Mouse (Mus musculus): ENCODE results near the gene Ints14. TPM values are rescaled to one million over a fixed set of nuclear protein-coding genes. Genes with fewer than 3 reads are reported as not detected.
A peak's percentile ranks its signal among the peaks of the same experiment; 100 is the strongest.

Gene Ints14
- total RNA-seq (2017), result 17.2 to 23.3 TPM (median 19.5 TPM) in 3 replicates

GRCm38 (mm10) chr9:64960117-64960977 is at the start of gene Ints14:
Gene Ints14 (plus strand): TSS chr9:64960905.
- ATAC-seq (replicated peaks; ENCODE audit: insufficient number of reproducible peaks, low FRiP score, low TSS enrichment, poor library complexity, severe bottlenecking), result peak; percentile 95

- ATAC-seq (replicated peaks; ENCODE audit: insufficient number of reproducible peaks, low FRiP score, low TSS enrichment, poor library complexity, severe bottlenecking), result no peak
These were observed 47.3 kb upstream of the Ints14 start for GRCm38 (mm10) chr9:64913406-64913805.

- ATAC-seq (replicated peaks; ENCODE audit: insufficient number of reproducible peaks, low FRiP score, low TSS enrichment, poor library complexity, severe bottlenecking), result no peak
These were observed 46.7 kb upstream of the Ints14 start for GRCm38 (mm10) chr9:64913973-64914372.

GRCm38 (mm10) chr9:64914629-64915028 is 46.1 kb upstream of the Ints14 start:
- 0 out of 2 replicates have a peak, but pooled peaks have one; percentile 43 for ATAC-seq (replicated peaks; ENCODE audit: insufficient number of reproducible peaks, low FRiP score, low TSS enrichment, poor library complexity, severe bottlenecking)

GRCm38 (mm10) chr9:64918560-64918959 is 42.1 kb upstream of the Ints14 start:
- ATAC-seq (replicated peaks; ENCODE audit: insufficient number of reproducible peaks, low FRiP score, low TSS enrichment, poor library complexity, severe bottlenecking), result no peak

GRCm38 (mm10) chr9:64925771-64926170 is 34.9 kb upstream of the Ints14 start:
- ATAC-seq (replicated peaks; ENCODE audit: insufficient number of reproducible peaks, low FRiP score, low TSS enrichment, poor library complexity, severe bottlenecking), result peak; percentile 85

- ATAC-seq (replicated peaks; ENCODE audit: insufficient number of reproducible peaks, low FRiP score, low TSS enrichment, poor library complexity, severe bottlenecking), result no peak
These were observed 34.3 kb upstream of the Ints14 start for GRCm38 (mm10) chr9:64926201-64926991.

- no peak for ATAC-seq (replicated peaks; ENCODE audit: insufficient number of reproducible peaks, low FRiP score, low TSS enrichment, poor library complexity, severe bottlenecking)
These were observed 30.4 kb upstream of the Ints14 start for GRCm38 (mm10) chr9:64930256-64930655.

GRCm38 (mm10) chr9:64931751-64932610 is 28.7 kb upstream of the Ints14 start:
- no peak for ATAC-seq (replicated peaks; ENCODE audit: insufficient number of reproducible peaks, low FRiP score, low TSS enrichment, poor library complexity, severe bottlenecking)

- no peak for ATAC-seq (replicated peaks; ENCODE audit: insufficient number of reproducible peaks, low FRiP score, low TSS enrichment, poor library complexity, severe bottlenecking)
These were observed 26.5 kb upstream of the Ints14 start for GRCm38 (mm10) chr9:64934015-64934754.

- peak; percentile 53; the same call in 1 of the 2 replicates for ATAC-seq (replicated peaks; ENCODE audit: insufficient number of reproducible peaks, low FRiP score, low TSS enrichment, poor library complexity, severe bottlenecking)
These were observed 24.2 kb upstream of the Ints14 start for GRCm38 (mm10) chr9:64936508-64936907.

GRCm38 (mm10) chr9:64937491-64937890 is 23.2 kb upstream of the Ints14 start:
- no peak for ATAC-seq (replicated peaks; ENCODE audit: insufficient number of reproducible peaks, low FRiP score, low TSS enrichment, poor library complexity, severe bottlenecking)

- no peak for ATAC-seq (replicated peaks; ENCODE audit: insufficient number of reproducible peaks, low FRiP score, low TSS enrichment, poor library complexity, severe bottlenecking)
These were observed 22.2 kb upstream of the Ints14 start for GRCm38 (mm10) chr9:64938535-64938934.

GRCm38 (mm10) chr9:64939281-64939680 is 21.4 kb upstream of the Ints14 start:
- ATAC-seq (replicated peaks; ENCODE audit: insufficient number of reproducible peaks, low FRiP score, low TSS enrichment, poor library complexity, severe bottlenecking), result no peak

GRCm38 (mm10) chr9:64939790-64940189 is 20.9 kb upstream of the Ints14 start:
- no peak for ATAC-seq (replicated peaks; ENCODE audit: insufficient number of reproducible peaks, low FRiP score, low TSS enrichment, poor library complexity, severe bottlenecking)

- ATAC-seq (replicated peaks; ENCODE audit: insufficient number of reproducible peaks, low FRiP score, low TSS enrichment, poor library complexity, severe bottlenecking), result no peak
These were observed 19.9 kb upstream of the Ints14 start for GRCm38 (mm10) chr9:64940731-64941346.

- ATAC-seq (replicated peaks; ENCODE audit: insufficient number of reproducible peaks, low FRiP score, low TSS enrichment, poor library complexity, severe bottlenecking), result no peak
These were observed 19.1 kb upstream of the Ints14 start for GRCm38 (mm10) chr9:64941650-64942049.

- ATAC-seq (replicated peaks; ENCODE audit: insufficient number of reproducible peaks, low FRiP score, low TSS enrichment, poor library complexity, severe bottlenecking), result no peak
These were observed 16.7 kb upstream of the Ints14 start for GRCm38 (mm10) chr9:64943997-64944396.

Measured in monocyte, adult 5-6 weeks (primary cell).